Mouse (Mus musculus): ENCODE measurements around the gene Adk. TPM values are rescaled to one million over a fixed set of nuclear protein-coding genes. Genes with fewer than 3 reads are reported as not detected.
"Not testable (repeated sequence)": the region's sequence is repeated elsewhere in the genome, so short reads cannot be mapped to it uniquely, and the experiment has no call there.

The Adk gene
- total RNA-seq, 4 experiments from 2014 or later: 66.5 to 80.7 (median 73.0) TPM

DNA sequence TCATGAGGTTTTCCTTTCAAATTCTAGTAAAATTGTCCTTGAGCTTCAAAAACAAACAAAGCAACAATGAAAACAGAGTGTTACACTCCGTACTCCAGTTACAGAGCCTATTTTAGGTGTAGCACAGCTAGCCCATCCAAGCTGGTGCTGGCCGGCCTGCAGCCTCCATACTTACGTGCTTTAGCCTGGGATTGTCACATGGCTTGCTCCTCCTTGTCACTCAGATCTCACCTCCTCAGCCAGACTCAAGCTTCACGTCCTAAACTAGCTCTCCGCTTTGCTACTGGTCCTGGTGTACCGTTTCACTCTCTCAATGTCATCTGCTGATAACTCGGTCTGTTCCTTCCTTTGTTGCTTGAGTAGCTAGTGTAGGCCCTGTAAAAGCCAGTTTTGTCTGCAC, 366.0 kb downstream of the Adk start:
- DNase-seq (ENCODE audit: low spot score in 2 of 2): no peak

DNA sequence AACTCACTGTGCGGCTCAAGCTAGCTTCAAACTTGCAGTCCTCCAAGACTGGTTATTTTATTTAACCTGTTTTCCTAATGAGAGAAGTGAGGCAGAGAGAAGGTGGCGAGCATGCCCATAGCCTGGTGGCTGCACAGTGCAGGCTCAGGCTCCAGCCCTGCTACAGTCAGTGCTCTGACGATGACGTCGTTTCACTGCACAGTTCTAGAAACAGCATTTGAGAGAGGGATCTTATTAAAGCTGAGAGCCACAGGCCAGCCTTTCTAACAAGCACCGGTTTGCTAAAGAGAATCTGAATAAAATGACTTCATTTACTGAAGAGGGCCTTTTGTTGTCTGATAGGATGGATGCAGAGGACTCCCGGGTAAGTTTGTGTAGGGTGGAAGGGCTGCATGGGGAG, 375.0 kb downstream of the Adk start:
- DNase-seq (ENCODE audit: low spot score in 2 of 2): no peak

DNA sequence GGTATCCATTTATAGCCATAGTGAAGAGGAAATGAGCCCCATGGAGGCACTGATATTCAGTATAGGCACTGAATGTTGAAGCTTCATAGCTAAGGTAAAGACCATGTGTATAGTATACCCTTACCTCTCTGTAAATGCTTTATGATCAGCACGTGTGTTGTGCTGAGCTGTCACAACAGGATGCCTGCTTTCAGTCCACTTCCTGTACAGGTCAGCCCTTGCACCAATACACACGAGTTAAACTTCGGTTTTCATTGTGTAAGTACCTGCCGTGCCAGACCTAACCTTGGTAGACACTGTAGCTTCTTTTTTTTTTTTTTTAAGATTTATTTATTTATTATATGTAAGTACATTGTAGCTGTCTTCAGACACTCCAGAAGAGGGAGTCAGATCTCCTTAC, 381.0 kb downstream of the Adk start:
- DNase-seq (ENCODE audit: low spot score in 2 of 2): no peak

DNA sequence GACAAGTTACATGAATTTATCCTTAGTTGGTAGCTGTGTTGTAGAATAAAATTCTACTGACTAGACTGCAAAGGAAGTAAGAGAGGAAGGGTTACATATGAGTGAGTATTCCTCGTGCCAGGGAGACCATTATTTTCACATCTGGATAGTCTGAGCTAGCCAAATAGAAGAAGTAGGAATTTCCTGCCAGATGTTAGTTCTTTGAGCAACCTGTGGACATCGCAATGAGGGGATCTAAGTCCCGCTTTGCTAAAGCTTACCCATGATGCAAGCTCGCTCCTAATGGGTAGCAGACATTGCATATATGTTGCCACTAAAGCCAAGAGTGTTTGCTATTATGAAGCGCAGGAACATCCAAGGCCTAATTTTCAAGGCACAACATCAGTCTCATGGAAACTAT, 381.6 kb downstream of the Adk start:
- no peak for DNase-seq (ENCODE audit: low spot score in 2 of 2)

DNA sequence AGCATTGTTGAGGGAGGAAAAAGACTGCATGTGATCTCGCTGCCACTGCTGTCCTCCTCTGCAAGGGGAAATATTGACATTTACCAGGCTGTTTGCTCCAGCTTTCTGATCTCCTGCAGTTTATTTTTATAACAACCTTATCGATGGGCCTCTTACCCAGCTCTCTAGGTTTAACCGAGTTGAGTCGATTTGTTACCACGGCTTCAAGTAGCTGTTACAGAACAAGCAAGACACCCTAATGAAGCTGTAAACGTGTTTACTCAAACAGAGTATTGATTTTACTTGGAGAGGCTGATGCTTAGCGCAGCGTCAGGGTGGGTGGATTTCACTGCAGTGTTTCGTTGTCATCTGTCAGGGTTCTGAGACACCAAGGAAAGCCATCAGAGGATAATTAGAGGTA, 382.3 kb downstream of the Adk start:
- no peak for DNase-seq (ENCODE audit: low spot score in 2 of 2)

DNA sequence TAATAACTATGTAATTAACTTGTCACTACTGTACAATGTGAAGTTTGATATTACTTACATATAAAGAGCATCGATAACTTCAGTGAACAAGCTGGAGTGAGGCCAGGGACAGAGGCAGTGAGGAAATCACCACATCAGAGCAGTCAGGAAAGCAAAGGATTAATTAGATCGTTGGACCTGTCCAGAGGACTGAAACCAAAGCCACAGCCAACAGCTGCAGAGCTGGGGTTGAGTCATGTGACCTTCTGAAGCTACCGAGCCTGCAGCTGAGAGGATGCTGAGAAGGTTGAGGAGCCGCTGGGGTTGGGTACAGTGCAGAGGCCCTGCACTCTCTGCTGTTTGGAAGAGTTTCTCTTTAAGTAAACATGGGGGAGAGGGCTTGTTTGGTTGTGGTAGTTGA, 387.4 kb downstream of the Adk start:
- DNase-seq (ENCODE audit: low spot score in 2 of 2): no peak

DNA sequence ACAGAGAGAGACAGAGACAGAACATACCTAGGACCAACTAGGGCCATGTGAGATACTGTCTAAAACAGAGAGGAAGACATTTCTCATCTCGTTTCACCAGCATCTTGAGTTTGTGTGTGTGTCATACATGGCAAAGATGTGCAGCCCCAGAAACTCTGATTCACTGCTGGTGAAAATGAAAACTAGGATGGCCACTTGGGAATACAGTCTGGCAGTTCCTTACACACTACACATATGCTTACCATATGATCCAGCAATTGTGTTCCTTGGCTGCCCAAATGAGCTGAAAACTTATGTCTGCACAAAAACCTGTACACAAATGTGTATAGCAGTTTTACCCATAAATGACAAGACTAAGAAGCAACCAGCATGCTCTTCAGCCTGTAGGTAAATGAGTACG, 388.2 kb downstream of the Adk start:
- DNase-seq (ENCODE audit: low spot score in 2 of 2): no peak

DNA sequence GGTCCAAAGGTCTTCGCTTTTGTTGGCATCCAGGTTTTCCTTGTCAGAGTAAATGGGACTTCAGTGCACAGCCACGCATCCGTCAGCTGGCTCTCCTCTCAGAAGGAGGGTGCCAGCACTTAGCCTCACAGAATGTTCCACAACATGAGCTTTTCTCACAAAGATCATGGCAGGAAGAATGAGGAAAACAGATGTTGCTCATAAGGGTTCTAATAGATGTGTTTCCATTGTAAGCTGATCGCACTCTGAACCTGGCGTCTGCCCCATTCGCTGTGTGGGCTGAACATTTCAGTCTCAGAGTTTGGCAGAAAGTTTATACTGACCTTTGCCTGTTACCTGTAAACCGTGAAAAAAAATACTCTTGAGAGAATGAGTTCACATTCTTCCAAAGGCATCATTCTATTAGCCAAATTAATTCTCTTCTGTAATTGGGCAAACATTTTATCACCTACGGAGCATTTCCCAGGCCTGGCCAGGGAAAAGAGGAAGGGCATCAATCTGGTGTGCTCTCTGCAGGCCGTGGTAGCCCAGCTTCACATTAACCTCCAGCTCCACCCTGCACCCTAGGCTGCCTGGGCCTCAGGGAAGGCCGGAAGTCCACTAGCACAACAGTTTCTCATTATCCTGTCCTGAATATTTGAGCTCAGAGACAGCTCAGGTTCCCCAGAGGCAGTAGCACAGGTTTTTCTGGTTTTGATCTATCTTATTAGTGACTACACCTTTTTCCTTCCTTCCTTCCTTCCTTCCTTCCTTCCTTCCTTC, 389.6 kb downstream of the Adk start:
- no peak for DNase-seq (ENCODE audit: low spot score in 2 of 2)

DNA sequence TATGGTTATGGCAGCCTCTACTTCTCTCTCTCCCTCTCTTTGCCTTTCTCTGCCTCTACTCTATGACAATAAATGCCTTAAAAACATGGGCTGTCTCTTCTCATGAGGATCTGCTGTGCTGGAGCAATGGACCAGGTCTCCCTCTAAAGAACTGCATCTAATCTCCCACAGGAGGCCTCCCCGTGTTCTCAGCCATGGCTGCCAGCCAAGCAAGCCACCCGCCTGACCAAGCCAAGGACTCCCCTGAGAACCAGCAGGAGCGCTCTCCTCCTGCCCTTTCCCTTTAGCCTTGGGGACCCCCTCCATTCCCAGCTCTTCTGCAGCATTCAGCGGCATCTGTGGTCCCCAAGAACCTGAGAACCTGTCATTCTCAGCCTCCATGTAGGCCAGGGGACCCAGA, 400.2 kb downstream of the Adk start:
- no peak for DNase-seq (ENCODE audit: low spot score in 2 of 2)

DNA sequence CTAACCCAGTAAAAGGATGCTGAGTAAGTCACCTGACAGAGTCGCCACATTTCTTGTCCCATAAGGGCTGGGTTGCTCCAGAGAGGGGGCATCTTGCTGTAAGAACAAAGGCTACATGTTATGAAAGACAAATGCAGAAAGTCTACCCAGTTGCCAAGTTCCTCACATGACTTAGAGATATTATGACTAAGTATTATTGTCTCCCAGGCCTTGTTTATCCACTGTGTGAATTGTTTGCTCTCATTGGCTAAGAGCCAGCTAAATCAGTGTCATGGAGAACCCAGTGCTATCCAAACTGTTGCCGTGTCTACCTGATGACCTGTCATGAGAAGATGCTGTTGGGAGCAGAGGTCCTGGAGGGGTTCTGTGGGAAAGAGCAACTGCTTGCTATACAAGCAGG, 401.5 kb downstream of the Adk start:
- DNase-seq (ENCODE audit: low spot score in 2 of 2): no peak

DNA sequence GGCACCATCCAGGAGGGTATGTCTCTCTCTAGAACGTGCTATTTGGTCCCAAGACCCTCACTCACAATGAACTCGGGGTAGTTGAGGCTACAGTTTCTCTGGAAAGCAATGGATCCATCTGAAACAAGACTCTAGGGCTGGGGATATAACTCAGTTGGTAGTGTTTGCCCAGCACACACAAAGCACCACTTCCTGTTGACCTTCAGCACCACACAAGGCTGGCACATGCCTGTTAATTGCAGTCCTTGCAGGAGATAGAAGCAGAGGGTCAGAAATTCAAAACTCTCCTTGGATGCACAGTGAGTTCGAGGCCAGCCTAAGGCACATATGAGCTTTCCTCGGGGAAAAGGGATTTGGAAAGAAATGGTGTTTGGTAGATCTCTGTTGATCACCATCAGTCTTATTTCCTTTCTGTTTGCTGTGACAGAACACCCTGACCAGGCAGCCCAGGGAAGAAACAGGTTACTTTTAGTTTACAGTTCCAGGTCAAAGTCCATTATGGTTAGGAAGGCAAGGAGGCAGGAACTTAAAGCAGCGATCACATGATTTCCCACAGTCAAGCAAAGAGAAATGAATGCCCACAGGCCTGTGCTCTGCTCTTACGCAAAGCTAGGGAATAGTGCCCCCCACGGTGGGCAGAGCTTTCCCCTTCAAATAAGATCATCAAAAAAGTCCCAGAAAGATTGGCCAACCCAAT, 403.4 kb downstream of the Adk start:
- no peak for DNase-seq (ENCODE audit: low spot score in 2 of 2)

DNA sequence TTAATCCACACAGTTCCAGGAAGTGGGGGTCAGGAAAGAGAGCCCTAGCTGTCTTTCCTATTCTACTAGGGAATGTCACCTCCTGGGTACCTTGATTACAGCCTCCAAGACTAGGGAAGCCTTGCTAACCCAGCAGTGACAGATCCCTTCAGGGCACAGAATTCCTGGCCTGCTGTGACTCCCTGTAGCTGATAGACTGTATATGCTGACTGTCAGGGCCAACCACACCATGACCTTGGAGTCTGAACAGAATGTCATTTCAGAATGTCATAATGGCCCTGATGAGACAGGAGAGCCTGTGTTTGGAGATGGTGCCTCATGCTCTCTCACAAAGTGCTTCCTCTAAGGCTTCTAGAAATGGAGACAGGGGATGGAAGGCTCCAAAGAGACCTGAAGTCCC, 404.2 kb downstream of the Adk start:
- DNase-seq (ENCODE audit: low spot score in 2 of 2): no peak

DNA sequence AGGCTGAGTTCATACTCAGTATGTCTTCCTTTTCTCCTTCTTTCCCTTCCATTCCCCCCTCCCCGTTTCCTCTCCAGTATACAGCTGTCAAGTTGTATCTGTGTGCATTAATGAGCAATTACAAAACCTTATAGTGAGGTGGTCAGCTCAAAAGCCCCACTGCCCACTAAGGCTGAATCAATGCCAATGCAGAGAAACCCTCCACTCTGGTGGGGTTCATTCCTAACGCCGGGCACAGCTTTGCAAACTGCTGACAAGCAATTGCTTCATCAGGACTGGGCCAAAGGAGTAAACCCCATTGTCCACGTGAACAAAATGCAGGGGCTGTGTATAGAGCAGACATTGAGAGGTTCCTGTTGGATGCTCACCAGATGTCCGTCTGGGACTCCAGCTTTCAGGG, 405.5 kb downstream of the Adk start:
- no peak for DNase-seq (ENCODE audit: low spot score in 2 of 2)

DNA sequence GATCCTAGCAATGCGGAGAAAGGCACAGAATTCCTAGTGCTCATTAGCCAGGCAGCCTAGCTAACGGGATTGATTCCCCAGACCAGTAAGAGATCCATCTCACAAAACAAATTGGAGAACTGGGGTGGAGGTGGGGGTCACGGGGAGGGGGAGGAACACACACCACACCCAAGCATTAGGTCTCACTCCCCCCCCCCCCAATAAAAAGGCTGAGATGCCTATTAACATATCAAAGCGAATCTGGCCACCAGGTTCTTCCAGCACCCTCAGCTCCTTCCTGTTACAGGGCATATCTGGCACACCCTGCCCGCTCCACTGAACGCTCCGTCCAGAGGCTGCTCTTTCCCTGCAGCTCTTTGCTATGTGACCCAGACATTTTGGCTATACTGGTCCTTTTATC, 406.3 kb downstream of the Adk start:
- no peak for DNase-seq (ENCODE audit: low spot score in 2 of 2)

DNA sequence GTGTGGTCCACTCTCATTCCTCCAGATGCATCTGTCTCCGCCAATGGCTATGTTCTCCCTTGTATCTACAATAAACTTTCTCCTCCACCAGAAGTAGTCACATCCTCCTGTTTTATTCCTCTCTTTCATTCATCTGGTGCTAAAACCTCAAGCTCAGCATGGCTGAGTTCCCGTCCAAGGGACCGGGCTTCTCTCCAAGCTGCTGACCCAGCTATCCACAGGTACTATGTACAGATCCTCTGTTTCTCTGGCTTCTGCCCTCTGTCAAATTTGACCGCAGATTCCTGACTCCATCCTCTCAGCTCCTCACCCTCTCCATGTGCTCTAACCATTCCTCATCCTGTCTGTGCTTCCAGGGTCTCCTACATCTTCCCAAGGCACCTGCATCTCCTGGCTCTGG, 406.8 kb downstream of the Adk start:
- no peak for DNase-seq (ENCODE audit: low spot score in 2 of 2)

DNA sequence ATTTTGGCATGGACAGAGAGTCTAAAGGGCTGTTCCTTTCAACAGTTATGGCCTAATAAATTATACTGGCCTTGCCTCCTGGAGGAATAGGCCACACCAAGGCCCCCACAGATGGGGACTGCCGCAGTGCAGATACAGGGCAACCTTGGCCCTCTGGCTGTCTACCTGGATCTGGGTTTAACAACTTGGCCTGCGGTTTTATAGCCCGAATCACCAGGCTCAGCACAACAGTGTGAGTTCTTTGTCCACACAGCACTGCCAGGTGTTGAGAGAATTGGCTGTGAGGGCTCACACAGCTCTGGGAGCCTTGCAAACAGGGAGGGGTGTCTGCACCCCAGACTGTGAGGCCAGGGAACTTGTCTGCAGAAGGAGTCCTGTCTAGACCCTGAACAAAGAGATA, 410.0 kb downstream of the Adk start:
- no peak for DNase-seq (ENCODE audit: low spot score in 2 of 2)

DNA sequence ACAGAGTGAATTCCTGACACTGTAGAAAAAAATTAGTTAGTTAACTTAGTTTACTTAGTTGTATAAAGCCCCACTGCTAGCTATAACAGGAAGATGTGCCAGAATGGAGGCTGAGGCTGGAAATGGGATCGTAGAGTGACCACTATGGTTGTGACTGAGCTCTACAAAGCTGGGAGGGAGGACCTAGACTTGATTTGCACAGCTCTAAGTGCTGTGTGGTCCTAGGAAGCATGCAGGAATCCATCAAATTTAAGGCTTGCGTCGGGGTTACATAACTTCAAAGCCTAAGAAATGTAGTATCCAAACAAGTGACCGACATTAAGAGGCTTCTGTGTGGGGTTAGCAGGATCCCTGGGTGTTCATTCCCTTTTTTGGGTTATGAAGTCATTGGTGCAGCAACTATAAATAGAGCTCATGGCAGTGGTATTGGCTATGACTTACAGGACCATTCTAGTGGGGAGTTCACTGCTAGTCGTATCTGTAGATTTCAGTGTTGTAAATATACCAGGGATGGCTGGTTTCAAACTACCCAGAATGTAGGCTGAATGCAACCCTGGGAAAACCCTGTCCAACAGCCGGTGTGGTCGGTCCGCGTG, 410.8 kb downstream of the Adk start:
- DNase-seq (ENCODE audit: low spot score in 2 of 2): no peak

DNA sequence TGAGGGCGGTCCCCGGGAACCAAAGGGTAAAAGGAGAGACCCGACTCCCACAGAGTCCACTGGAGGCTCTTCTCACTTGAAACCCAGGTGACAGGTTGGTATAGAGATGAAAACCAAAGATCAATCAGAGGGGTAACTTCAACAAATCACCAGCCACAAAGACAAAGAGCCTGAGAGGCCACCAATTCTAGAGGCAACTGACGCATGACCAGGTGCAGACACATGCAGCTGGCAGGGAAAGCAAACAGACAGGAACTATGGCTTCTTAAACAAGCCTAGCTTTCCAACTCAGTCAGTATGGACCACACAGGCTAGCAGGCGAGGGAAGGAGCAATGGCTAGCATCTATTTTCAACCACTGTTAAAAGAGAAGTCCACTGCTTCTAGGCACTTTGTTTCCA, 418.0 kb downstream of the Adk start:
- DNase-seq (ENCODE audit: low spot score in 2 of 2): no peak

DNA sequence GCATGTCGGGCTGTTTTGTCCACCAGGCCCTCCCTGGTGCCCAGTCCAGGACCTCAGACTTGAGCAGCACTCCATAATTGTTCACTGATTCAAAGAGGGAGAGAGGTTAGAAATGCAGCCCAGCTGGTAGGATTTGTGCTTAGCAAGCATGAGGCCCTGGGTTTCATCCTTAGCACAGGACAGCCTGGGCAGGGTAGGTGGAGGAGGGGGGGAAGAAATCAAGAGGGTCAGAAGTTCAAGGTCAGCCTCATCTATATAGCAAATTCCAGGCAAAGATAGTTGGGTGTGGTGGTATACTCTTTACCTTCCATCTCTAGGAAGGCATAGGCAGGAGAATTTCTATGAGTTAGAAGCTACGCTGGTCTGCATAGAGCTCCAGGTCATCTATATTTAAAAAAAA, 419.6 kb downstream of the Adk start:
- DNase-seq (ENCODE audit: low spot score in 2 of 2): no peak

DNA sequence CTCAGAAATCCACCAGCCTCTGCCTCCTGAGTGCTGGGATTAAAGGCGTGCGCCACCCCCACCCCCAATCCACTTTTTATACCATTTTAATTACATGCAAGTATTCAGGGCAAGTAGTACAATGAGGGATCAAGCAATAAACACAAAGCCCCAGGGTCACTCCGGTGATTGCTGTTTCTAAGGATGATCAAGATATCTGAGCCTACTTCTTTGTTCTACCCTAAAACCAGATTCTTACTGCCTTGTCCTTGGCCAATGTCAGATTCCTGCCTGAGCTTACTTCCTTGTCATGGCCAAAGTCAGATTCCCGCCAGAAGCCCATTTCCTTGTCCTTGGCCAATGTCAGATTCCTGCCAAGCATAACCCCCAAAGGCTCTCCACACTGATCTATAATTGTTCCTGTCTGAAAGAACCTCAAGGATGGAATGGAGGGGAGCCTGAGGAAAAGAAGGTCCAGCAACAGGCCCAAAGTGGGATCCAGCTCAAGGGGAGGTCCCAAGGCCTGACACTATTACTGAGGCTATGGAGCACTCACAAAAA, 422.3 kb downstream of the Adk start:
- not testable (repeated sequence) for DNase-seq (ENCODE audit: low spot score in 2 of 2)

DNA sequence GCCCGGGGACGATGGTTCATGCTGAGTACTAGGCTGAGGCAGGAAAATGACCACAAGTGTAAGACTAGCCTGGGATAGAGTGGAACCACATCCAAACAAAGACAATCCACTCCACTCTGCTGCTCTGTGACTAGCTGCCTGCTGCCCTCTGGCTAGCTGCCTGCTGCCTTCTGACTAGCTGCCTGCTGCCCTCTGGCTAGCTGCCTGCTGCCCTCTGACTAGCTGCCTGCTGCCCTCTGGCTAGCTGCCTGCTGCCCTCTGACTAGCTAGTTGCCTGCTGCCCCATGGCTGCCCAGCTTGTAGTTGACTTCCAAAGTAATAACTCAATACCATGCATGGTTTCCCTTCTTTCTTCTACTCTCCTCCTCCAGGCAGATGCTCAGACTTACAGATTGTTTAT, 424.8 kb downstream of the Adk start:
- DNase-seq (ENCODE audit: low spot score in 2 of 2): no peak

DNA sequence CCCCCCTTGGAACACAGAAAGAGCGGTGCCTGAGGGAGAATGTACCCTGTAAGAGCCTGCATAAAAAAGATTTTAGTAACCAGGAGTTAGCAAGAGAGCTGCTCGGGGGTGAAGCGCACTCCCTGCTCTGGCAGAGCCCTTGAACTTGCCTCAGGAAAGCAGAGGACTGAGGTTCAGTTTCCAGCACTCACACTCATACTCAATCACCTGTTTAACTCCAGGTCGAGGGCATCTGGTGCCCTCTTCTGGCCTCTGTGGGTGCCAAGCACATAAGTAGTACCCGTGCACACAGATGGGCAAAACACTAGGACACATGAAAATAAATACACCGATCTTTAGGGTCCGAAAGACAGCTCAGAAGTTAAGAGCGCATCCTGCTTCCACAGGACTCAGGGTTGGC, 427.2 kb downstream of the Adk start:
- DNase-seq (ENCODE audit: low spot score in 2 of 2): no peak

DNA sequence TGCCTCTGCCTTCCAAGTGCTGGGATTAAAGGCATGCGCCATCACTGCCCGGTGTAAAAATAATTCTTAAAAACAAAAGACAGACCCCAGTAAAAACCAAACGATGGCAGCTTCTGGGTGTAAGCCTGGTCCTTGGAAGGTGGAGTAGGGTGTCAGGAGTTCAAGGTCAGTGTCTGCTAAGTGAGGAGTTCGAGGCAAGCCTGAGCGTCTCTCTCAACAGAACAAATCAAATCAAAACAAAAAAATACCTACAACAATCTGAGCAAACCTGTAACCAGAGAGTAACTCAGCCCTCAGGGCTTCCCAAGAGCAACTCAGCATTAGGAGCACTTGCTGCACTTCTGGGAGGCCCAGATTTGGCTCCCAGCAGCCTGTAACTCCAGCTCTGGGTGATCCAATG, 427.8 kb downstream of the Adk start:
- DNase-seq (ENCODE audit: low spot score in 2 of 2): no peak

Measured in layer of hippocampus, adult 8-10 months (tissue).